ENCODE assay signal across 9 mouse cellular contexts in the genomic region with DNA sequence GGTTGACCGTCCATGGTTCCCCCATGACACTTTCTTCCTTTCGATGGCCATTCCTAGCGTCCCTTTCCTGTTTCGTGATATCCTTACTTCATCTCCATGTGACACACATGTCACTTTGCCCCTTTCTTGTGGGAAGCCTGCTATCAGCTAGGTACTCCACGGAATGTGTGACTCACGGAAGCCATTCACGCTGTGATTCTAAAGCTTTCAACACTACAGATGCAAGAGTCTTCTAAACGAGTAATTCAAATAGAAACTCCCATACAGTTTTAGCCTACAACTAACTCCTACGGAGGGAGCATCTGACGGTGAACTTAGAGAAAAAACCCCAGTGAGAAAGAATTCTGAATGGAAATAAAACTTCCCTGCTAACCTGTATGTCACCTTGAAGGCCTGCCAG.
A peak's percentile ranks its signal among the peaks of the same experiment; 100 is the strongest.
DNase-seq lines count a peak whose midpoint lies in the region; ATAC-seq and TF ChIP-seq lines count a peak whose summit lies in the region.
"Had no signal": no experiment of that assay in that cellular context is flagged by ENCODE, and none has a peak within 500 bp of the region (broad histone marks: within the 10 kb centered on the region; RNA-seq: fewer than 3 reads in every experiment).

No protein-coding gene starts in this region.

- H3K4me1 ChIP-seq in heart, embryonic 15.5 days (replicated peaks): peaks cover 27% of the 10 kb centered on the region
- peaks cover 14% of the 10 kb centered on the region for H3K4me1 ChIP-seq in lung, embryonic 14.5 days (ENCODE audit: insufficient read depth)
- H3K4me1 ChIP-seq in embryonic fibroblast, embryonic 13.5 days (ENCODE audit: control insufficient read depth, insufficient read depth, low read length): peaks cover 8% of the 10 kb centered on the region
- H3K4me1 ChIP-seq in small intestine, adult 2 months (ENCODE audit: control insufficient read depth, insufficient read depth, insufficient read length, low read length): no peaks in the 10 kb centered on the region

- no peak overlapping the region for H3K9ac ChIP-seq in heart, embryonic 15.5 days
- H3K9ac ChIP-seq in lung, embryonic 14.5 days: no peak overlapping the region

- DNase-seq in heart, postnatal 4 days: no peak
- no peak for DNase-seq in lung, embryonic 14.5 days
- no peak for DNase-seq in lung, postnatal 14 days
- DNase-seq: thymus, adult 18-20 months had no signal

- no peak overlapping the region for H3K4me3 ChIP-seq in heart, embryonic 15.5 days
- H3K4me3 ChIP-seq in lung, embryonic 14.5 days (ENCODE audit: low read depth, low read length): no peak overlapping the region
- H3K4me3 ChIP-seq in embryonic fibroblast, embryonic 13.5 days (ENCODE audit: insufficient read depth, low read length): no peak overlapping the region
- H3K4me3 ChIP-seq in small intestine, adult 2 months (ENCODE audit: low read depth, low read length): no peak overlapping the region
- H3K4me3 ChIP-seq: myocyte had no signal

- no peak for TF ChIP-seq CTCF in lung, embryonic 14.5 days (IDR thresholded peaks at IDR 0.05; ENCODE audit: low read depth)
- TF ChIP-seq CTCF in embryonic fibroblast, embryonic 13.5 days (IDR thresholded peaks at IDR 0.05; ENCODE audit: borderline replicate concordance, insufficient read depth, low read length): no peak
- TF ChIP-seq CTCF in small intestine, adult 2 months (IDR thresholded peaks at IDR 0.05; ENCODE audit: extremely low read depth, insufficient read length, insufficient replicate concordance, low read depth, low read length): no peak

- H3K4me2 ChIP-seq in heart, embryonic 15.5 days: peak overlapping the region; percentile 49; the same call in 1 of the 2 replicates
- peak overlapping the region; percentile 10; the same call in 1 of the 2 replicates for H3K4me2 ChIP-seq in lung, embryonic 14.5 days

- H3K27me3 ChIP-seq in heart, embryonic 15.5 days: no peaks in the 10 kb centered on the region
- H3K27me3 ChIP-seq in lung, embryonic 14.5 days (ENCODE audit: insufficient read depth, low read length): no peaks in the 10 kb centered on the region
- H3K27me3 ChIP-seq in small intestine, adult 2 months (ENCODE audit: control insufficient read depth, insufficient read depth, low read length): no peaks in the 10 kb centered on the region; the same call in 1 of the 2 replicates

- H3K9me3 ChIP-seq in heart, embryonic 15.5 days (replicated peaks): no peaks in the 10 kb centered on the region
- no peaks in the 10 kb centered on the region for H3K9me3 ChIP-seq in lung, embryonic 14.5 days (ENCODE audit: low read depth, low read length)

- 54% methylated on average over 10 of the region's 10 CpGs for whole genome bisulfite sequencing in heart, embryonic 15.5 days
- WGBS in lung, embryonic 14.5 days: 81% methylated on average over 10 of the region's 10 CpGs
- WGBS in small intestine, adult 2 months: 80% methylated on average over 10 of the region's 10 CpGs

- peak overlapping the region; percentile 76 for H3K27ac ChIP-seq in heart, embryonic 15.5 days
- H3K27ac ChIP-seq in lung, embryonic 14.5 days (ENCODE audit: low read depth): peak overlapping the region; percentile 84
- peak overlapping the region; percentile 63; the same call in 1 of the 2 replicates for H3K27ac ChIP-seq in embryonic fibroblast, embryonic 13.5 days (ENCODE audit: insufficient read depth, low read length)
- peak overlapping the region; percentile 67 for H3K27ac ChIP-seq in small intestine, adult 2 months (ENCODE audit: insufficient read depth, low read depth, low read length)

- no peak for TF ChIP-seq POLR2A in embryonic fibroblast, embryonic 13.5 days (IDR thresholded peaks at IDR 0.05; ENCODE audit: low read depth, low read length)
- TF ChIP-seq POLR2A in small intestine, adult 2 months (IDR thresholded peaks at IDR 0.05; ENCODE audit: low read depth, low read length): no peak

- no peaks in the 10 kb centered on the region for H3K36me3 ChIP-seq in heart, embryonic 15.5 days
- H3K36me3 ChIP-seq in lung, embryonic 14.5 days (ENCODE audit: insufficient read depth): no peaks in the 10 kb centered on the region
- no peaks in the 10 kb centered on the region for H3K36me3 ChIP-seq in small intestine, adult 2 months (ENCODE audit: control insufficient read depth, insufficient read depth, low read length)

- ATAC-seq in heart, embryonic 15.5 days (replicated peaks; ENCODE audit: insufficient number of reproducible peaks, insufficient read depth, low FRiP score, low read depth): no peak
- no peak for ATAC-seq in lung, embryonic 14.5 days (ENCODE audit: insufficient read depth)
- ATAC-seq in erythroblast, adult 5-6 weeks (replicated peaks; ENCODE audit: low FRiP score, poor library complexity, severe bottlenecking): no peak
